Mouse (Mus musculus) liver, embryonic 13.5 days (tissue): ENCODE measurements around the gene Lsamp. TPM values are rescaled to one million over a fixed set of nuclear protein-coding genes. Genes with fewer than 3 reads are reported as not detected.

Source experiments
- ATAC-seq: fragments of 200-750 bp; cut with Nextera tagmentation; 2 replicates; pipeline ENCODE4 v1.8.0; 2017; ENCODE audit warnings: low read depth, mild to moderate bottlenecking, moderate number of reproducible peaks, moderate library complexity
- DNase-seq: peaks from one replicate; pipeline ENCODE4 v3.0.0; 2022
- H3K27ac ChIP-seq: fragments of 300-500 bp; sonication (generic); 2 replicates; pipeline ENCODE4 v1.5.1; 2015; ENCODE audit warnings: moderate library complexity, mild to moderate bottlenecking, inconsistent platforms
- H3K27me3 ChIP-seq: fragments of 300-500 bp; sonication (generic); 2 replicates; pipeline ENCODE4 v1.6.1; 2015; ENCODE audit warnings: mild to moderate bottlenecking, inconsistent platforms
- H3K36me3 ChIP-seq: fragments of 300-500 bp; sonication (generic); 2 replicates; pipeline ENCODE4 v1.6.1; 2015; ENCODE audit warnings: mild to moderate bottlenecking, inconsistent platforms
- H3K4me1 ChIP-seq: fragments of 300-500 bp; sonication (generic); replicated peaks from 2 replicates; pipeline ENCODE4 v1.6.1; 2015; ENCODE audit warnings: inconsistent platforms
- H3K4me2 ChIP-seq: fragments of 300-500 bp; sonication (generic); 2 replicates; pipeline ENCODE4 v1.6.1; 2015; ENCODE audit warnings: inconsistent platforms, mild to moderate bottlenecking, moderate library complexity
- H3K4me3 ChIP-seq: fragments of 300-500 bp; sonication (generic); replicated peaks from 2 replicates; pipeline ENCODE4 v1.5.1; 2015; ENCODE audit warnings: mild to moderate bottlenecking, inconsistent platforms
- H3K9ac ChIP-seq: fragments of 300-500 bp; sonication (generic); 2 replicates; pipeline ENCODE4 v1.6.1; 2015; ENCODE audit warnings: mild to moderate bottlenecking, inconsistent platforms
- H3K9me3 ChIP-seq: fragments of 300-500 bp; sonication (generic); replicated peaks from 2 replicates; pipeline ENCODE4 v1.6.1; 2016; ENCODE audit warnings: inconsistent platforms
- WGBS: fragments of 180-500 bp; shearing (Covaris S2); methylation state at CpG from one replicate; pipeline ENCODE4 v1.1.7; 2015; ENCODE audit not compliant: insufficient replicate concordance; 5-methylcytosine and 5-hydroxymethylcytosine counted together
- polyA plus RNA-seq: library from polyadenylated mRNA; unstranded; fragments of >200 nt; fragmentation: Nextera tagmentation; extraction: Ambion mirVana; gene quantifications from 2 replicates; pipeline ENCODE4 v1.2.1, GENCODE M21; 2015

Lsamp gene
- polyA plus RNA-seq, 1 experiment from 2014 or later = 0.06 TPM

GRCm38 (mm10) chr16:40881942-40882341 is 897.8 kb downstream of the Lsamp start:
- no peak overlapping the region for H3K27ac ChIP-seq
- no peak for ATAC-seq
- no peak overlapping the region for H3K4me3 ChIP-seq
- no peaks in the 10 kb centered on the region for H3K27me3 ChIP-seq
- 54% methylated on average over 5 of the region's 5 CpGs for WGBS
- no peak overlapping the region for H3K9ac ChIP-seq
- no peaks in the 10 kb centered on the region for H3K36me3 ChIP-seq
- no peaks in the 10 kb centered on the region for H3K9me3 ChIP-seq
- no peak overlapping the region for H3K4me2 ChIP-seq
- H3K4me1 ChIP-seq = no peaks in the 10 kb centered on the region
- DNase-seq = no peak

- no peaks in the 10 kb centered on the region for H3K4me1 ChIP-seq
- DNase-seq (no peak), ATAC-seq (no peak)
- no peaks in the 10 kb centered on the region for H3K27me3 ChIP-seq
- H3K4me3 ChIP-seq = no peak overlapping the region
- no peaks in the 10 kb centered on the region for H3K9me3 ChIP-seq
- WGBS = 39% methylated on average over 7 of the region's 7 CpGs
- no peaks in the 10 kb centered on the region for H3K36me3 ChIP-seq
- no peak overlapping the region for H3K9ac ChIP-seq
- no peak overlapping the region for H3K27ac ChIP-seq
- H3K4me2 ChIP-seq = no peak overlapping the region
Observed at GRCm38 (mm10) chr16:40891338-40891737, 907.2 kb downstream of the Lsamp start.

- H3K9ac ChIP-seq = no peak overlapping the region
- H3K4me2 ChIP-seq = no peak overlapping the region
- no peaks in the 10 kb centered on the region for H3K36me3 ChIP-seq
- no peak overlapping the region for H3K27ac ChIP-seq
- no peaks in the 10 kb centered on the region for H3K27me3 ChIP-seq
- H3K4me3 ChIP-seq = no peak overlapping the region
- ATAC-seq (no peak), DNase-seq (no peak)
- H3K9me3 ChIP-seq = no peaks in the 10 kb centered on the region
- H3K4me1 ChIP-seq = no peaks in the 10 kb centered on the region
- WGBS = 53% methylated on average over 4 of the region's 4 CpGs
Observed at GRCm38 (mm10) chr16:40897768-40898327, 913.7 kb downstream of the Lsamp start.

GRCm38 (mm10) chr16:40907892-40908291 is 923.7 kb downstream of the Lsamp start:
- 17% methylated on average over 1 of the region's 1 CpGs for WGBS
- no peak overlapping the region for H3K27ac ChIP-seq
- ATAC-seq = no peak
- H3K4me1 ChIP-seq = no peaks in the 10 kb centered on the region
- no peaks in the 10 kb centered on the region for H3K9me3 ChIP-seq
- H3K27me3 ChIP-seq = no peaks in the 10 kb centered on the region
- H3K9ac ChIP-seq = no peak overlapping the region
- no peak overlapping the region for H3K4me3 ChIP-seq
- no peak for DNase-seq
- no peak overlapping the region for H3K4me2 ChIP-seq
- H3K36me3 ChIP-seq = no peaks in the 10 kb centered on the region

GRCm38 (mm10) chr16:40914141-40914540 is 930.0 kb downstream of the Lsamp start:
- H3K9ac ChIP-seq = no peak overlapping the region
- H3K4me2 ChIP-seq = no peak overlapping the region
- no peak overlapping the region for H3K4me3 ChIP-seq
- H3K27me3 ChIP-seq = no peaks in the 10 kb centered on the region
- H3K27ac ChIP-seq = no peak overlapping the region
- ATAC-seq (no peak), DNase-seq (no peak)
- no peaks in the 10 kb centered on the region for H3K9me3 ChIP-seq
- H3K4me1 ChIP-seq = no peaks in the 10 kb centered on the region
- 60% methylated on average over 2 of the region's 2 CpGs for WGBS
- no peaks in the 10 kb centered on the region for H3K36me3 ChIP-seq

- 76% methylated on average over 4 of the region's 4 CpGs for WGBS
- no peak overlapping the region for H3K4me2 ChIP-seq
- H3K9me3 ChIP-seq = no peaks in the 10 kb centered on the region
- H3K27ac ChIP-seq = no peak overlapping the region
- DNase-seq = no peak
- no peaks in the 10 kb centered on the region for H3K4me1 ChIP-seq
- H3K4me3 ChIP-seq = no peak overlapping the region
- no peaks in the 10 kb centered on the region for H3K27me3 ChIP-seq
- no peaks in the 10 kb centered on the region for H3K36me3 ChIP-seq
- no peak overlapping the region for H3K9ac ChIP-seq
- no peak for ATAC-seq
Observed at GRCm38 (mm10) chr16:40930596-40930995, 946.4 kb downstream of the Lsamp start.

GRCm38 (mm10) chr16:40942266-40942665 is 958.1 kb downstream of the Lsamp start:
- WGBS = 66% methylated on average over 3 of the region's 3 CpGs
- Histone ChIP-seq H3K27ac (no peak overlapping the region), H3K4me1 (no peaks in the 10 kb centered on the region), H3K27me3 (no peaks in the 10 kb centered on the region), H3K4me3 (no peak overlapping the region), H3K36me3 (no peaks in the 10 kb centered on the region), H3K9ac (no peak overlapping the region), H3K4me2 (no peak overlapping the region), H3K9me3 (no peaks in the 10 kb centered on the region)
- ATAC-seq (no peak), DNase-seq (no peak)

- ATAC-seq = no peak
Observed at GRCm38 (mm10) chr16:40945834-40946233, 961.7 kb downstream of the Lsamp start.

GRCm38 (mm10) chr16:40948013-40948412 is 963.9 kb downstream of the Lsamp start:
- Histone ChIP-seq H3K4me3 (no peak overlapping the region), H3K4me1 (no peaks in the 10 kb centered on the region), H3K36me3 (no peaks in the 10 kb centered on the region), H3K27ac (no peak overlapping the region), H3K9me3 (no peaks in the 10 kb centered on the region), H3K27me3 (no peaks in the 10 kb centered on the region), H3K9ac (no peak overlapping the region), H3K4me2 (no peak overlapping the region)
- DNase-seq (no peak), ATAC-seq (no peak)

More at GRCm38 (mm10) chr16:40945834-40946233, 961.7 kb downstream of the Lsamp start:
- H3K4me3 ChIP-seq = no peak overlapping the region
- 10% methylated on average over 1 of the region's 1 CpGs for WGBS
- no peaks in the 10 kb centered on the region for H3K9me3 ChIP-seq
- no peaks in the 10 kb centered on the region for H3K4me1 ChIP-seq
- H3K36me3 ChIP-seq = no peaks in the 10 kb centered on the region
- no peaks in the 10 kb centered on the region for H3K27me3 ChIP-seq
- DNase-seq = no peak
- no peak overlapping the region for H3K27ac ChIP-seq
- no peak overlapping the region for H3K9ac ChIP-seq
- H3K4me2 ChIP-seq = no peak overlapping the region

GRCm38 (mm10) chr16:40959211-40959610 is 975.0 kb downstream of the Lsamp start:
- Histone ChIP-seq H3K4me1 (no peaks in the 10 kb centered on the region), H3K4me2 (no peak overlapping the region), H3K9me3 (no peaks in the 10 kb centered on the region), H3K4me3 (no peak overlapping the region), H3K9ac (no peak overlapping the region), H3K27ac (no peak overlapping the region), H3K36me3 (no peaks in the 10 kb centered on the region), H3K27me3 (no peaks in the 10 kb centered on the region)
- no peak for DNase-seq
- ATAC-seq = no peak
- 34% methylated on average over 2 of the region's 2 CpGs for WGBS

GRCm38 (mm10) chr16:40960586-40960985 is 976.4 kb downstream of the Lsamp start:
- H3K4me1 ChIP-seq = no peaks in the 10 kb centered on the region
- no peaks in the 10 kb centered on the region for H3K27me3 ChIP-seq
- no peak for DNase-seq
- no peak overlapping the region for H3K4me2 ChIP-seq
- H3K4me3 ChIP-seq = no peak overlapping the region
- no peak overlapping the region for H3K27ac ChIP-seq
- no peaks in the 10 kb centered on the region for H3K36me3 ChIP-seq
- no peaks in the 10 kb centered on the region for H3K9me3 ChIP-seq
- no peak for ATAC-seq
- no peak overlapping the region for H3K9ac ChIP-seq
- WGBS = 33% methylated on average over 1 of the region's 1 CpGs

- H3K27me3 ChIP-seq = no peaks in the 10 kb centered on the region
- no peak overlapping the region for H3K9ac ChIP-seq
- H3K27ac ChIP-seq = no peak overlapping the region
- WGBS = 18% methylated on average over 17 of the region's 17 CpGs
- H3K4me2 ChIP-seq = peak overlapping the region; percentile 28
- H3K4me1 ChIP-seq = no peaks in the 10 kb centered on the region
- 0 out of 2 replicates have a peak, but pooled peaks have one; percentile 47 for ATAC-seq
- no peak overlapping the region for H3K4me3 ChIP-seq
- no peaks in the 10 kb centered on the region for H3K9me3 ChIP-seq
- no peaks in the 10 kb centered on the region for H3K36me3 ChIP-seq
- DNase-seq = peak; percentile 1
Observed at GRCm38 (mm10) chr16:40968088-40968860, 984.1 kb downstream of the Lsamp start.
